Mouse (Mus musculus) CH12.LX (cell line): ENCODE measurements around the gene Exoc6b.

Experiments
- CHD2 ChIP-seq: IDR thresholded peaks from 2 replicates; pipeline ENCODE4 v1.6.1; 2011; ENCODE audit warnings: low read length, improper control_type of control experiment
- GABPA ChIP-seq: IDR thresholded peaks from 2 replicates; pipeline ENCODE4 v1.6.1; 2012; ENCODE audit warnings: low read depth, low read length, improper control_type of control experiment, inconsistent platforms; ENCODE audit not compliant: insufficient replicate concordance
- JUND ChIP-seq: conservative IDR thresholded peaks from 2 replicates; pipeline ENCODE4 v1.6.1; 2011; ENCODE audit warnings: low read depth, low read length, improper control_type of control experiment
- POLR2AphosphoS2 ChIP-seq: IDR thresholded peaks from 2 replicates; pipeline ENCODE4 v1.6.1; 2011; ENCODE audit warnings: low read depth, low read length, improper control_type of control experiment
- RAD21 ChIP-seq: IDR thresholded peaks from 2 replicates; pipeline ENCODE4 v1.6.1; 2011; ENCODE audit warnings: low read depth, mild to moderate bottlenecking, low read length, improper control_type of control experiment, moderate library complexity
- TCF12 ChIP-seq: IDR thresholded peaks from 2 replicates; pipeline ENCODE4 v1.6.1; 2014; ENCODE audit warnings: low read depth, mild to moderate bottlenecking, inconsistent platforms, low read length, improper control_type of control experiment
- USF2 ChIP-seq: conservative IDR thresholded peaks from 2 replicates; pipeline ENCODE4 v1.6.1; 2011; ENCODE audit warnings: low read depth, low read length, improper control_type of control experiment
- ZNF384 ChIP-seq: IDR thresholded peaks from 2 replicates; pipeline ENCODE4 v1.6.1; 2012; ENCODE audit warnings: low read depth, low read length, improper control_type of control experiment, inconsistent platforms

GRCm38 (mm10) chr6:85068322-85069022 is 841 bp downstream of the Exoc6b start:
- no peak for TF ChIP-seq TCF12
- no peak for TF ChIP-seq USF2
- TF ChIP-seq CHD2 = no peak
- TF ChIP-seq POLR2AphosphoS2 = no peak
- TF ChIP-seq RAD21 = no peak
- TF ChIP-seq JUND = no peak
- TF ChIP-seq GABPA = no peak
- no peak for TF ChIP-seq ZNF384
